Mouse (Mus musculus) kidney, postnatal 10 days (tissue): ENCODE data around the gene Fubp1.

Source experiments
- DNase-seq: peaks from one replicate; pipeline ENCODE4 v3.0.0; 2021; ENCODE audit warnings: mixed read lengths

Fubp1 gene

GRCm38 (mm10) chr3:152284306-152284705 lies 74.1 kb downstream of the Fubp1 start:
- no peak for DNase-seq

DNA sequence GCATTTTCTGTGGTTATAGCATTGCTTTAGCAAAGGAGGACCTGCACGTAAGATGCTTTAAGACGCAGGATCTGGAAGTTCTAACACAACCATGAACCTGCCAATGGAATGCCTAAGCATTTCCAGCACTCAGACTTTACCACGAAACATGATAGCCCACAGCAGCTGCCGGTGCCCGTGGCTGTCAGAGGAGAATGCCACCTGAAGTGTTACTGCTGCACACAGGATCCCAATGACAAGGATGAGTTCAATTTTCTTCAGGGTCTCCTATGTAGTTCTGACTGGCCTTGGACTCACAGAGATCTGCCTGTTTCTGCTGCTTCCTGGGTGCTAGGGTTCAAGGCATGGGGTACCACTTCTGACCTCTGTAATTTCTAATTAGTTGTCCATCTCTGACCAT lies 74.5 kb downstream of the Fubp1 start:
- no peak for DNase-seq
